Mouse (Mus musculus) activated CD4-positive, CD25-positive, alpha-beta regulatory T cell, adult 4 months (primary cell): ENCODE data around the gene Sva. TPM values are rescaled to one million over a fixed set of nuclear protein-coding genes. Genes with fewer than 3 reads are reported as not detected.

Experiments
- ATAC-seq: one replicate; pipeline ENCODE4 v1.8.0; 2017
- polyA plus RNA-seq, 2 experiments: library from polyadenylated mRNA; unstranded; fragments of 100-300 nt; shearing (Covaris generic); gene quantifications; one replicate each; pipeline ENCODE4 v1.2.1; 2017

Sva gene
- polyA plus RNA-seq, result not detected

DNA sequence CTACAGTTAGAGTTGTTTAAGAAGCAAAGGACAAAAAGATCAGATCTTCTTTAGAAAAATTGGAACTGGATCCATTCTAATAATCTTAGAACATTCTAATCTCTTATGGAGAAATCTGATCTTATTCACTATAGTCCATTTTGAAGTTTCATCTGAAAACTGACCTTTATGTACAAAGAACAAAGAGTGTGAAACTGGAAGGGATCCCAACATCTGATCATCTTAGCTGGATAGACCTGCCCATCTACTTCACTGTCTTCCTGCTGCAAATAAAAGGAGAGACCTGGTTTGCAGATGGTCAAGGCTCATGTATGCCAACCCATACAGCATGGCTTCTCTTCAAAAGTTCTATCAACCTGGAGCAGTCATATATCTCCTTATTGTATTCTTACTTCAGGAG is at the start of gene Sva:
Gene Sva (plus strand): TSS at position 301 of the 400 bp plus-strand sequence.
- no peak for ATAC-seq

Other genes starting within 250 kb of the Sva start
- gene Pip, start 190.9 kb upstream of the Sva start, polyA plus RNA-seq, result not detected
- gene Sval2, start 185.4 kb upstream of the Sva start, polyA plus RNA-seq, result not detected
- not detected for gene Sval1, start 86.8 kb upstream of the Sva start, polyA plus RNA-seq
- not detected for gene Sval3, start 70.3 kb upstream of the Sva start, polyA plus RNA-seq
- under 1 TPM in 1 of 2 experiments, not detected in 1; 0.36 TPM for gene Tas2r139, start 102.5 kb downstream of the Sva start, polyA plus RNA-seq
- gene Tas2r144, start 176.9 kb downstream of the Sva start, polyA plus RNA-seq, result not detected
- 1 to 10 TPM; 8.1 to 9.3 TPM for gene Gstk1, start 207.5 kb downstream of the Sva start, polyA plus RNA-seq
- gene Tmem139, start 223.6 kb downstream of the Sva start, polyA plus RNA-seq, result not detected
- 10 to 100 TPM; 45.1 to 50.3 TPM for gene Casp2, start 226.6 kb downstream of the Sva start, polyA plus RNA-seq
- gene Clcn1, start 248.3 kb downstream of the Sva start, polyA plus RNA-seq, result not detected